Mouse (Mus musculus): ENCODE measurements around the gene Dmac1. TPM values are rescaled to one million over a fixed set of nuclear protein-coding genes. Genes with fewer than 3 reads are reported as not detected.
"Not testable (repeated sequence)": the region's sequence is repeated elsewhere in the genome, so short reads cannot be mapped to it uniquely, and the experiment has no call there.

Dmac1 gene
- 10 to 100 TPM; 59.0 to 64.7 TPM for polyA plus RNA-seq (2017; shearing (Covaris generic))

- peak; percentile 83 for ATAC-seq
Observed at GRCm38 (mm10) chr4:75278197-75279175, at the start of gene Dmac1. Gene Dmac1 (minus strand): TSS chr4:75278305.

GRCm38 (mm10) chr4:75315431-75315830 is 37.3 kb upstream of the Dmac1 start:
- no peak for ATAC-seq

GRCm38 (mm10) chr4:75315007-75315406 is 36.9 kb upstream of the Dmac1 start:
- ATAC-seq = no peak

GRCm38 (mm10) chr4:75311918-75312317 is 33.8 kb upstream of the Dmac1 start:
- no peak for ATAC-seq

- no peak for ATAC-seq
Observed at GRCm38 (mm10) chr4:75311305-75311704, 33.2 kb upstream of the Dmac1 start.

GRCm38 (mm10) chr4:75300205-75300972 is 22.3 kb upstream of the Dmac1 start:
- ATAC-seq = no peak

GRCm38 (mm10) chr4:75292315-75292714 is 14.2 kb upstream of the Dmac1 start:
- ATAC-seq = no peak

GRCm38 (mm10) chr4:75291142-75291541 is 13.0 kb upstream of the Dmac1 start:
- no peak for ATAC-seq

- ATAC-seq = peak; percentile 44
Observed at GRCm38 (mm10) chr4:75277467-75278196, 473 bp downstream of the Dmac1 start.

DNA sequence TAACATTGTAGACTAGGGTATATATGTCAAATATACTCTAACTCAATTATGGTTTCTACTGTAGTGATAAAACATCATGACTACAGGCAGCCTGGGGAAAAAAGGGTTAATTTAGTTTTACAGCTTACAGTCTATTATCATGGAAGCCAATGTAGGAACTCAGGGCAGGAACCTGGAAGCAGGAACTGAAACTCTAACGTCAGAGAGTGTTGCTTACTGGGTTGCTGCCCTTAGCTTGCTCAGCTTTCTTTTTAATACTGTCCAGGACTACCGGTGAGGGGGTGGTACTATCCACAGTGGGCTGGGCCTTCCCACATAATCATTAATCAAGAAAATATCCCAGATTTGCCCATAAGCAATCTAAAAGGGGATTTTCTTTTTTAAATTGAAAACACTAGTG is 2.4 kb downstream of the Dmac1 start:
- ATAC-seq = no peak

DNA sequence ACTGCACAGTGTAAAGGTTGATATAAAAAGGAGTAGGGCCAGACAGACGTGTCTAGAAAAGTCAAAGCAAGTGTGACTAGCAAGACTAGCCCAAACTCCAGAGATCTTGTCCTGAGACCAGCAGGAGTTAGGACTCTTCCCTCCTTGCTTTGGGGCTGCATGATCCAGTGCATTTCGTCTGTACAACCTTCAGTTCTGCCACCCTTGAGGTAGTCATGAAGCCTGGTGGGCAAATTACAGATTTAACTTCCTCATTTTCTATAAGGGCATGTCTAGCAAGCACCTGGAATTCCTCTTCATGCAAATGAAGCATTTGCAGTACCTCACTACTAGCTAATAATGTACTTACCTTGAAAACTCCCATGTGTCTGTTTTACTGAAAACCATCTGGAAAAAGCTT is 10.2 kb downstream of the Dmac1 start:
- no peak for ATAC-seq

DNA sequence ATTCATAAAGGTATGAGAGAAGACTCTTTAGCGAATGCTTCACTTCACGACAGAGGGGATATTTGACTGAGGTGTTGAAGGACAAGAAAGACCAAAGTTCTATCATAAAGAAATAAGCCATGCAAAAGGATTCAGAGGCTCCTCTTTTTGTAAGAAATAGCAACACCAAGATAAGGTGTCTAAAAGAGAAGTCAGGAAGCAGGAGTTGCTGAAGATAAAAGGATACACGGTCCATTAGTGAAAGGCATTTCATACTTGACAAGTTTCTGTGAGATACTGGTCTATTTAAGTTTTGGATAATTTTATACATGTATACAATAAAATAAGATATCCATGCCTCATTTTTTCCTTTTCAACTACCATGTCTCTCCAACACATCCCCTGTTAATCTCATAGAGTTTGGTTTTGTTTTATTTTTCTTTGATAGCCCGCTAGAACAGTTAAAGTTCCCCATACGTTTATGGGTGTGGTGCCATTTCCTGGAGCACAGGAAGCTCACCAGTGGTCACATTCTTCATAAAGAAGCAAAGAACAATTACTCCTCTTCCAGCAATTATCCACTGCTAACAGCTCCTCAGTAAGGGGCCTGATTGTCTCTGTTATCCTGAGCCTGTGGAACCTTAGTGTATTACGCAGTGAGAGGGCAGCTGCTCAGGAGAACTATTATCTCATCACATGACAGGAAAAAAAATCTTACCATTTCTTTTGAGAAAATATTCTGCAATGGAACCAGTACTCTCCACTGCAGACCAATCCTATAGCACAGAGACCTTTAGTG is 11.1 kb downstream of the Dmac1 start:
- peak; percentile 56 for ATAC-seq

- no peak for ATAC-seq
Observed at GRCm38 (mm10) chr4:75264219-75264618, 13.9 kb downstream of the Dmac1 start.

DNA sequence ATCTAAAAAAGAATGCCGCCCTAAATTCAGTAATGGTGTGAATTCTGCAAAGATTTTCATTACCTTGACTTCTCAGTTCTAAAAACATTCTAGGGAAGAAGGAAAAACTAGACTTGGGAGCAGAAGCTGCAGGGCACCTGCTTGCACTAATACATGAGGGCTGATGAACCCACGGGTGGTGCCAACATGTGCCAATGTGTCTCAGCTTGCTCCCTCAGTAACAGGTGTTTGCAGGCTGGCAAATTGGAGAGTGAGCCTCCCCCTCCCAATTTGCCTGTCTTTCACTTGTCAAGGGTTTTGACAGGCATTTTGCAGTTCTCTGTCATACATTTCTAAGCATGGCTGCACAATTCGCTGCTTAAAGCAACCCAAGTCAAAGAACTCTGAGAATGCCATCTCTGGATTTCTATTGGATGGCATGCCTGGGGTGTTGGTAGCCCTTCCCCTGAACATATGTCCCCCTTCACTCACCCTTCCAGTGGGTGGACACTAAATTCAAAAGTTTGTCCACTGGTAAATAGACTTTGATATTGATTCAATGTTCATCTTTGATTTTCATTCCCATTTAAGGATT is 14.5 kb downstream of the Dmac1 start:
- ATAC-seq = no peak

- ATAC-seq = peak; percentile 66
Observed at GRCm38 (mm10) chr4:75262423-75262822, 15.7 kb downstream of the Dmac1 start.

- ATAC-seq = no peak
Observed at GRCm38 (mm10) chr4:75260156-75260555, 17.9 kb downstream of the Dmac1 start.

GRCm38 (mm10) chr4:75259447-75259846 is 18.7 kb downstream of the Dmac1 start:
- ATAC-seq = no peak

- ATAC-seq = not testable (repeated sequence)
Observed at GRCm38 (mm10) chr4:75234602-75235001, 43.5 kb downstream of the Dmac1 start.

Measured in CD4-positive, CD25-positive, alpha-beta regulatory T cell, adult 4 months (primary cell).